Mouse (Mus musculus): ENCODE results near the gene Tor4a. TPM values are rescaled to one million over a fixed set of nuclear protein-coding genes. Genes with fewer than 3 reads are reported as not detected.

Gene Tor4a
- total RNA-seq, 2 experiments from 2014 or later: 1.4 to 1.8 TPM

DNA sequence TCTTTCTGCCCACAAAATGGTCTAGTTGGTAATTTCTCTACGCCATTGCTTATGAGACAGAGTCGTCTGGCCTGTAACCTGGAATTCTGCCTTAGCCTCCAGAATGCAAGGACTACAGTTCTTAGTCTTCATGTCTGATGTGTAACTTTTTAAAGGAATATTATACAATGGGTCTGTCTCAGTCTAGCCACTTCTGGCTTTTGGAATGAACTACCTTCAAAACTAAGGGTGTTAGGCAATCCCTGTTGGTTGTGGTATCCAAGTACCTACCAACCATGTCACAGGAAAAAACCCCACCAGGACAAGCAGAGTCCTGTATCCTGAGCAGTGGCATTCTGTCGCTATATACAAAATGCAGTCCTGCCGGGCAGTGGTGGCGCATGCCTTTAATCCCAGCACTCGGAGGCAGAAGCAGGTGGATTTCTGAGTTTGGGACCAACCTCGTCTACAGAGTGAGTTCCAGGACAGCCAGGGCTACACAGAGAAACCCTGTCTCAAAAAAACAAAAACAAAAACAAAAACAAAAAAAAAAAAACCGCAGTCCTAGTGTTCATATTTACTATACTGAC is 29.2 kb upstream of the Tor4a start:
- intact Hi-C loops (cut with DNase I): loop anchor here (1.0 kb wide), 1 partner anchor 33 kb away; no protein-coding TSS in a partner anchor
- no peak for DNase-seq

DNA sequence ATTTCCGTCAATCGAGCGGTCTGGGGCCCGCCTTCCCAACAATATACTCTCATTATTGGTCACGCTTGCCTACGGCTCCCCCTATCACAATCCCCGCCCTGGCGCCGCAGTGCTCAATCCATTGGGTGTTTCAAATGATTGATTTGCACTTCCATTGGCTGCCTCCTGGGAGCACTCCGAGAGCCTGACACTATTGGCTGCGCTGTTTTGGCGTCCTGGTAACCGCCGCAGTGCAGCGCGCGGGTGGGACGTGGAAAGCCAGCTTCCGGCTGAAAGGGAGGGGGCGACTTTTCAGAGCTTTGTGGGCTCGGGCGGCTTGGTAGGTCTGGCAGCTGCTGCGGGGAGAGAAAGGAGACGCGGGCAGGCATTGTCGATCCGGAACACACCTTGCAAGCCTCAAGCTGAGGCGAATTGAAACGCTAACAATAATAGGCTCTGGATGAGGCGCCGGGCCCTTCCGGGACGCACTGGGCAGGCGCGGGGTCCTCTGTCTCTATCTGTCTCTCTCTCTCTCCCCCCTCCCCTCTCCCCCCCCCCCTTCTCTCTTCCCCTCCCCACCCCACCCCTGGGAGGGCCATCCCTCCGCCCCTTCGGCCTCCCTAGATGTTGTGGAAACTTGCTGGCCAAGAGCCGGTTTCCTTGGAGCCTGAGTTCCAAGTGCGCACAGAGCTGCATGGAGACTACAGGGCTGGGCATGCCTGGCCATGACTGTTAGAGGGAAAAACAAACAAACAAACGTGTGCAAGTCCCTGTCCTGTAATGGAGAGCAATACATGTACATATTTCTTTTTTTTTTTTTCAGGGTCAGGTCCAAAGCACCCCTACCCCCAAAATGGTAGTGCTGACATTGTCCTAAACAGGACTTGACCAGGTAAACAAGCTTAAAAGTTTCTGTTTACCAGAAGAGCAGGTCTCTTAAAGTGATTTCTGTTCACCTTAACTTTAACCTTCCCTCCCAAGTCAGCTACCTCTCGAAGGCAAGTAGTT is 28.4 kb upstream of the Tor4a start:
- intact Hi-C loops (cut with DNase I): loop anchor here (5.0 kb wide), 1 partner anchor 32 kb away; the partner anchor contains the start of gene Tmem203
- peak; percentile 99 for DNase-seq

DNA sequence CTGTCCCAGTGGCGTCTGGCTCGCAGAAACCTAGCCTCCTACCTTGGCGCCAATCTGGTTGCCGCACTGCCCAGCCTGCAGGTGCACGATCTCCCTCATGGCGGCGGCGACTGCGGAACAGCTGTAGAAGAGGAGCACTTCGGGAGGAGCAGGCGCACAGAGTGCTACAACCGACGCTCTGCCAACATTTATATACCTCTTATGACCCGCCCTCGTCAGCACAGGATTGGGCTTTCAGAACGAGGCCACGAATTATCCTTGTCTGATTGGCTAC is 27.7 kb upstream of the Tor4a start, which contains the start of gene Tubb4b:
TSS of gene Tubb4b (minus strand) at position 211 of the 274 bp plus-strand sequence.
- no peak for DNase-seq
- intact Hi-C loops (cut with DNase I): loop anchor here (5.0 kb wide), 1 partner anchor 33 kb away; the partner anchor contains the start of gene Tmem203

DNA sequence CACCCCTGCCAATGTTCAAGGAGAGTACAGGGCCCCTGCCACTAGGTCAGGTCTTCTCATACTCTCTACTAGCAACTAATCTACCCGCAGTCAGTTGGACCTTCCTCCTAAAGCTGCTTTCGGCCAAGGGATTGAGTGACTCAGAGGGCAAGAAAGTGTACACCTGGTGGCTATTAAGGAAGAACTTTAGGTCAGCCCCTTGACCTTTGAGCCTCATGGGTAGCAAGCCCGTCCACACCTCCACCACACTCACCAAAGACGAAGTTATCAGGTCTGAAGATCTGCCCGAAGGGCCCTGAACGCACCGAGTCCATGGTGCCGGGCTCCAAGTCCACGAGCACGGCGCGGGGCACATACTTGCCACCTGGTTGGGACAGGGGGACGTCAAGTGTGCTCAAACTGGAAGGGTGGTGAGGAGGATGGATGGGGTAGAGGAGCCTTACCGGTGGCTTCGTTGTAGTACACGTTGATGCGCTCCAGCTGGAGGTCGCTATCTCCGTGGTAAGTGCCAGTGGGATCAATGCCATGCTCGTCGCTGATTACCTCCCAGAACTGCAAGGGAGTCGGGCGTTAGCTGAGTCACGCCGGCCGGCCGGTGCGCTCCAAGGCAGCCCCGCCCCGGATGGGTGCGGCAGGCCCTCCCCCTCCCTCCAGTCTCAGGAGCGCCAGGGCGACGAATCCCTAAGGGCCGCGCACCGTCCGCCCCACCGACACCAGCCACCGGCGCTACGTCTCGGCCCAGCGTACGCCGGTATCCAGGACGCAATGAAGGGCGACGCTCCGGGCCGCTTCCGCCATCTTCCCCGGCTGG is 27.2 kb upstream of the Tor4a start:
- intact Hi-C loops (cut with DNase I): loop anchor here (5.0 kb wide), 1 partner anchor 33 kb away; the partner anchor contains the start of gene Tmem203
- DNase-seq: peak; percentile 57

DNA sequence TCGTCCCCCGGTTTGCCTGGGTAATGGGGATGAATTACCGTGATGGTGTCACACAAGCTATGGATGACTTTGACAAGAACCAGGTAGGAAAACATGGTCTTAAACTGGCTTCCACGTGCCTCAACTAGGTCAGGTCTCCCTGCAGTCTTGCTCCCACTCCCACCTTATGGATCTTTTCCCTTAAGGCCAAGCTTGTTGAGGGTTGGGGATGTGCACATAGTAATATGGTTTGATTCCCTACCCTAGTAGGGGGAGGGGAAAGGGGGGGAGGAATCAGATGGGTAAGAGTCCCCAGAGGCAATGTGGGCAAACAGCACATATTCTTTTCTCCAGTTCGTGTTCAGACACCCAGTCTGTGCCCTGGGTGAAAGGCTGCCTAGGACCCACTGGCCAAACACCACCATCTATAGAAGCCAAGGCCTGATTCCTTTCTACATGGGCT is 24.7 kb upstream of the Tor4a start:
- intact Hi-C loops (cut with DNase I): loop anchor here (5.0 kb wide), 1 partner anchor 36 kb away; the partner anchor contains the start of gene Tmem203
- no peak for DNase-seq

DNA sequence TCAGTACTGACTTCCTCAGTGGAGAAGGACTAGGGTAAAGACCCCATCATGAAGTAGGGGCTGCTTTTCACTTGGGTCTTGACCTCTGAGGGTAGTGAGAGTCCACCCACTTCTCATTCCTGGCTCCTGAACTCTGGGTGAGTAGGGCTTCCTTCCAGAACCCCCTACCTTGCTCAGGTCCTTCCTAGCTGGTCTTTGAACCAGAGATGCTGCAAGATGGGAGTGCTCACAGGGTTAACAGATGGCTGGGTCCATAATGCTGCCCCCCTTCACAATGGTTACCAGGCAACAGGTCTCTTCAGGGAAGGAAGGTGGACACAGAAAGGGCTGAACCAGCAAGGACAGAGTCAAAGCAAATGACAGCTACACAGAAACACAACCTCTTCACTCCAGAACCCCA is 21.8 kb upstream of the Tor4a start, which contains the start of gene Fam166a:
TSS of gene Fam166a (plus strand) at position 301 of the 400 bp plus-strand sequence.
- intact Hi-C loops (cut with DNase I): no loop called here
- DNase-seq: no peak

DNA sequence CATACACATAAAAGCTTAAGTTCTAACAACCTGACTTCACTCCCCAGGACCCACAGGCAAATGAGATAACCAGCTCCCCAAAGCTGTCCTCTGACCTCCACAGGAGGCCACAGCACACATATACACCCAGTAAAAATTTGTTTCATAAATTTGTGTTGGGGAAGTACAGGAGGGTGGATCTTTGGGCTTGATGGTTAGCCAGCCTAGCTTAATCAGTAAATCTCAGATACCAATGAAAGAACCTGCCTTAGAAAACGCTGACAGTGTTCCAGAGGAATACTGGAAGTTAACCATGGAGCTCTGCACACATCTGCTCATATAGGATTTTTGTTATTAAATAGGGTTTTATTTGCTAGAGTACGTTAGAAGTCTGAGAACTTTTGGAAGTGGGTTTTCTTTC is 21.0 kb upstream of the Tor4a start:
- intact Hi-C loops (cut with DNase I): no loop called here
- no peak for DNase-seq

DNA sequence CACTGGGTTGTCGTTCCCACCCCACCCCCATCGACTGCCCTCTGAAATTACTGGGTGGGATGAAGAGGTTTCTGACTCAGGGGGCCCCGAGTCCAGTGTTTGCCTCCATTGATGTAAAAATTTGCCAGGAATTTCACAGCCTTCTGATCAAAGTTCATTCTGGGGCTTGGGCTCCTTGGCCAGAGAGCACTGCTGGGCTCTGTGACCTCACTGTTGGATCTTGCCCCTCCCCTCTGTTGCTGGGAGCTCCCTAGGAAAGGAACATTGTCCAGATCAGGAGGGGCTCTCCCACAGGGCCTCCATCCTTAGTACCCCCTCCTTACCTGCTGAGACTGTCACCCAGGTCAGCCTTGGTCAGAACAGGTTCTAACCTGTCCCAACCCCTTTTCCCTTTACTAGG is 17.8 kb upstream of the Tor4a start, which contains the start of gene Stpg3:
TSS of gene Stpg3 (minus strand) at position 194 of the 400 bp plus-strand sequence.
- intact Hi-C loops (cut with DNase I): no loop called here
- DNase-seq: no peak

DNA sequence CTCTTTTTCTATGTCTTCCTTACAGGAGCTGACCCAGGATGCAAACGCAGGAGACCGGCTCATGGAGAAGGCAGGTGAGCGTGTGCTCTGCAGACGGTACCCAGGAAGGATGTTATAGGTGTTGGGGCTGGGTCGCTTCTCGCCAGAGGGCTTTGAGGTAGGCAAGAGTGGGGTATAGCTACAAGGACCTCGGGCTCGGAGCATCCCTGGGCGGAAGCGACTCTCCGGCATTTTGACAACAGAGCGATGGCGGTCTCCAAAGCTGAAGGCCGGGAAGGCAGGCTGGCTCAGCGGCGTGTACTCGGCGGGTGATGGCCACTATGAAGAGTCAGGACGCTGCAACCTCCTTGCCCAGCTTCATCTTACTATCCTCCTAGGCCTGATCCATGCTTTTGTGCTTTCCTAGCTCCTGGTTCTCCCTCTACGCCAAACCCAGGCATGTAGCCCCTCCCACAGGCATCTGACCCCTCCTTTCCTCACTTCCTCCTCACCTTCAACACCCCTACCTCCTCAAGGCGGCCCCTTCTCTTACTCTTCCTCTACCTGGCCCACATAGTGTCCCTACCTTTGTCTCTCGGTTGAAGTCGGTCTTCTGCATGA is 16.7 kb upstream of the Tor4a start:
- intact Hi-C loops (cut with DNase I): no loop called here
- no peak for DNase-seq

DNA sequence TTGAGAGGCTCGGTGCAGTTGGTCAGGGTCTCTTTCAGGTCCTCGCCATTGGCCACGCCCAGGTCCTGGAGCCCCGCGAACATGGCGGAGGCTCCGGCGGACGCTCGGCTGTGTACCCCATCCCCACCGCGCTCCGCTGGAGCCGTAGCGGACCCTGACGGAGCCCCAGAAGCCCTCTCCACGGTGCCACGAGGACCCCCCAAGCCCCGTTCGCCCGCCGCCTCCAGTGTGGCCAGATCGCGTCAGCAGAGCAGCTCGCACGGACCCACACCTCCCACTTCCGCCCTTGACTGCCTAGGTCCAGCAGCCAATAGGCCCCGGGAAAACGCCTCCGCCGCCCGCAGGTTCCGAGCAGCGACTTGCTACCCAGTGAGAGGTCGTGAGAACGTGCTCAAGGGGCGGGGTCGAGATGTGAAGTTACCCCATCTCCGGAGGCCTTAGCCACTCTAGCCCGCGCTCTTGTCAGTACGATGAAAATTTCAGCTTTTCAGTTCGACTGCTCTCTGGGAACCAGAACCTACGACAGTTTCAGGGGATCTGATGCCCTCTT is 14.5 kb upstream of the Tor4a start, which contains the start of gene Nelfb:
TSS of gene Nelfb (minus strand) at position 369 of the 550 bp plus-strand sequence.
- DNase-seq: peak; percentile 91
- intact Hi-C loops (cut with DNase I): no loop called here

DNA sequence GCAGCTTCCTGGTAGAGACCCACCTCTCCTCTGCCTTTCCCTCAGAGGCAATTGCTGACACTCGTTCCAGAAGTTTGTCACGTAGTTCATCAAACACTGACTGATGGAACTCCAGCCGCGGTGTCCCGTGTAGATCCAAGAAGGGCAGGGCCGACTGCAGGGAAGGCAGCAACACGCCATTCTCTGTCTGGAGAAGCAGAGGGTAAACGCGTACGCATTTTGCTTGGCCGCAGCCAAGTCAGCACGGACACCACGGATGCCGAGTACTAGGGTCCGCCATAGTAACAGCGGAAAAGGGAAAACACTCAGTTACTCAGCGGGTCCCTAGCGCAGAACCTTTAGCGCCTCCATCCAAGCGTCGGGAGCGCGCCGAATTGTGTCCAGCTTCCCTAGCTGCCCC is 14.0 kb upstream of the Tor4a start:
- intact Hi-C loops (cut with DNase I): no loop called here
- no peak for DNase-seq

DNA sequence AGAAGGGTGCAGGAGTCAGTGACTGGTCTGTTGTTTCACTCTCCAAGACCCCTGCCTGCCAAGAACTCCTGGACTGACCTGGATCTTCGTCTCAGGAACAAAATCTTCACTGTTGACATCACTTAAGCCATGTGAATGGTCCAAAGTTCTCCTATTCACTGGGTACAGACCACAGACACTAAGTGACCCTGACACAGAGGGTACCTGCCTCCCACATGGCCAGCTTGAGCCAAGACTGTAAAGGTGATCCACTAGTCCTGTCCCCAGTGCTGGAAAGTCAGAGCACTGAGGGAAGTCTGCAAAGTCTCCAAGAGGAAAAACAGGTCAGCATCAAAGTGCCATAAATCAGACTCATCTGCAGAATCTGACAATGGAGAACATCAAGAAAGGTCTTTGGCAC is 10.9 kb upstream of the Tor4a start:
- intact Hi-C loops (cut with DNase I): no loop called here
- no peak for DNase-seq

DNA sequence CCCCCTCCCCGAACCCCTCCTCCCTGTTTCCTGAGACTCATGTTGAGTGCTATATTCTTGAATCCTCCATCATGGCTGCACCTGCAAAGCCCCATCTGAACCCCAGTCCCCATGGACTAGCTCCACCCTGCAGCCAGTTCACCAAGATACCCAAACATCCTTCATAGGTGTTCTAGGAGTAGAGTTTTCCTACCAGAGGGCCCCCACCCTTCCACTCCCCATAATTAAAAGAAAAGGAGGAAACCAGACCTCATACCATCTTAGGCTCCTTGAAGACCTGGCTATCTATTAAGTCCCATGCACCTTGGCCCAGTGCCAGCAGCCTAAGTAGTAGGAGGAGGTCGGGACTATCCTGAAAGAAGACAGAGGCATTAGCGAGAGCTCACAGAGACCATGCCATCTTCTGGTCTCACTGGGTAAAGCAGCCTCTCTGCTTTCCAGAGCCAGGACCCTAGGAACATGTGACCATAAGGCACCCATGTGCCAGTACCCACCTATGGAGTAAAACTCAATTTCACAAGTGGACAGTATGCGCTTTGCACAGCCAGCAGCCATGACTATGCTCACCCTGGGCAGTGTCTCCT is 7.0 kb upstream of the Tor4a start:
- DNase-seq: no peak
- intact Hi-C loops (cut with DNase I): no loop called here

DNA sequence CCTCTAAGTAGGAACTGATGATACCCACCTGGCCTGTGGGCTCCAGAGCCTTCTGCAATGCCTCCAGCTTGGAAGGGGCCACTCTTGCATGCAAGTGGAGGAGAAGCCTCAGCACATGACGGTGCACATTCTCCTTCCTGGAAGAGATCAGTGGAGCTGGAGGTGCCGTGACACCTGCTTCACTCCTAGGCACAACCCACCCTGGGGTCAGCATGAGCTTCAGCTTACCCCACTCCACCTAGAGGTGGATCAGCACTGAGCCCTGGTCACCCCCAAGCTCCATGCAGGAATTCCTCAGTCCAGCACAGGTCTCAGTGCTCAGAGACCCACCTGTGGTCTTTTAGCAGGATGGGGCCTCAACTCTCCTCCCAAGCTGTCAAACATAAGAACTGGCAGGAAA is 3.9 kb upstream of the Tor4a start:
- no peak for DNase-seq
- intact Hi-C loops (cut with DNase I): no loop called here

DNA sequence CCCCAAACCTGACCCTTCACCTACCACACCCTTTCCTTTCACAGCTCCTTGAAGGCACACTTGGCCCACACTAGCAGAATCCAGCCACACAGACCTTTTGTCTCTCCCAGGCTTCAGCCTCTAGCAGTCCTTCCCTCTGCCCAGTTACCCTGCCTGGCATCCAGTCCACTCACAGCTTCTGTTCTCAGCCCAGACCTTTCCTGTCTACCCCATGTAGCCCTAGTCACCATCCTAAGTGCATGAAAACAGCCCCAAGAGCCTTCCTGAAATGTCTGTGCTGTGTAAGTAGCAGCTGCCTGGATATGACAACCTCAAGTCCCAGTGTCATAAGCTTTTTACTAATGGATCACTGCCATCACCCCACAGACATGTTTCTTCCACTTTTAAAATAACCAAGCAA is 1.3 kb upstream of the Tor4a start:
- intact Hi-C loops (cut with DNase I): loop anchor here (5.0 kb wide), 1 partner anchor 59 kb away; the partner anchor contains the start of gene Tmem203
- no peak for DNase-seq

DNA sequence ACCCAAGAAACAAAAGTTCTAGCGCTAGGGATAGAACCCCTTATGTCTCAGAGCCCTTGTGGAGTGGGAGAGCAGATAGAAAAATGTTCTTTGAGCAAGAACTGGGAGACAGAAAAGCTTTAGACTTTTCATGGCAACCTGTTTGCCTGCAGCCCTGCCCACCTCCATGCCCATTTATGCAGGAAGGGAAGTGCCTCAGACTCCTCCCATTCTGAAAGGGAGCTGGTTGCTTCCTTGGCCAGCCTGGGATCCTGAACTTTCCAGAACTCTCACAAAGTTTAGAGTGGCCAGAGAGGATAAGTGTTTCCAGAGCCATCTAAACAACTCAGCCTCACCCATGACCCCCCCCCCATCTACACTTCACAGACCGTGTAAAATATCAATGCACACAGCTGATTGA is 505 bp upstream of the Tor4a start:
- intact Hi-C loops (cut with DNase I): loop anchor here (5.0 kb wide), 1 partner anchor 60 kb away; the partner anchor contains the start of gene Tmem203

DNA sequence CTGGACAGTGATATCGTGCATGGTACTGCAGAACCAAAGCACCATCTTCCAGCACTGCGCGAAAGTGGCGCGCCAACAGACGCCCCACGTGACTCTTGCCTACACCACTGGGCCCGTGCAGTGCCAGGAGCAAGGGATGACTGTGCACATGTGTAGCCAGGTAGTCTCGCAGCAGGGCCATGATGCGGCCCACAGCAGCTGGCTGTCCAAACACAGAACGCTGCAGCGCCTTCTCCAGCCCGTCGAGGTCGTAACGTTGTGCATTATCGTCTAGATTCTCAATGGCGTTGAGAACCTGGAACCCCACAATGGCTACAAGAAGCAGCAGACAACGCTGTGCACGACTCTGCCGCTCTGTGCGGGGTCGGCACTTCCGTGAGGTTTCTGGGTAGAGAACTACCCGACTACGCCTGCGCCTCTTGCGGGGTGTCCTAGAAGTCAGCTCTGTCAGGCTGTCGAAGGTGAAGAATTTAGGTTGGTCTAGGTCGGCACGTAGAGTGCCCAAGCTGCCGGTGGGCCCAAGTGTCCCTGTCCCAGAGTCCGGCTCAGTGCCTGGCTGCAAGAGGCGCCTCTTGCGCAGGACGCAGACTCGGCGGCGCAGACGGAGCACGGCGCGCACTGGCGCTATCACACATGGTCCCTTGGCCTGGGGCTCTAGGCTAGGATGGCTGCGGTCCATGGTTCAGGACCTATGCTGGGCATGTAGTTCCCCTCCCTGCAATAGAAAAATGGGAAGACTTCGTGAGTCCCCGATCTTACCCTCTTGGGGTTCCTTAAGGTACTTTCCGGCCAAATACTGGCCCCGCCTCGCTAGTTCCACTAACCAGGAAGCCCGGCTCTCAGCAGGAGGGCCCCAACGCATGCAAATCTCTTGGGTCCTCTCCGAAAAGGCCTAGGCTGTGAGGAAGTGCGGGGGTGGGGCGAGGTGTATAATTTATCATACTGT is 1.2 kb downstream of the Tor4a start:
- intact Hi-C loops (cut with DNase I): loop anchor here (5.0 kb wide), 1 partner anchor 62 kb away; the partner anchor contains the start of gene Tmem203

More for the DNA sequence above, 505 bp upstream of the Tor4a start:
- DNase-seq: no peak

More for the DNA sequence above, 1.2 kb downstream of the Tor4a start:
- DNase-seq: no peak

Data from left cerebral cortex, postnatal 4 days (tissue).